Mouse (Mus musculus) olfactory bulb, adult 2 months (tissue): ENCODE data around the gene Hnf1a.

Source experiments
- CTCF ChIP-seq: fragments of 200-500 bp; IDR thresholded peaks from 2 replicates; pipeline ENCODE4 v1.5.1; 2012; ENCODE audit warnings: low read depth, mild to moderate bottlenecking, low read length, moderate library complexity; ENCODE audit not compliant: insufficient read depth
- POLR2A ChIP-seq: fragments of 200-500 bp; IDR thresholded peaks from 2 replicates; pipeline ENCODE4 v1.6.1; 2012; ENCODE audit warnings: mild to moderate bottlenecking, low read depth, low read length, moderate library complexity; ENCODE audit not compliant: insufficient read depth

- TF ChIP-seq CTCF = no peak
- no peak for TF ChIP-seq POLR2A
Measured at GRCm38 (mm10) chr5:114968651-114969050, 2.2 kb downstream of the Hnf1a start.
